Mouse (Mus musculus): Measurements from ENCODE around the gene Lhfpl3. TPM values are rescaled to one million over a fixed set of nuclear protein-coding genes. Genes with fewer than 3 reads are reported as not detected.

The Lhfpl3 gene
- polyA plus RNA-seq, 1 experiment from 2014 or later: 0.05 TPM

- no peaks in the 10 kb centered on the region for H3K36me3 ChIP-seq (ENCODE audit: control insufficient read depth, insufficient read depth)
- H3K9me3 ChIP-seq (ENCODE audit: control insufficient read depth): no peaks in the 10 kb centered on the region
- H3K4me2 ChIP-seq (replicated peaks; ENCODE audit: low read depth): no peak overlapping the region
- no peaks in the 10 kb centered on the region for H3K4me1 ChIP-seq (replicated peaks; ENCODE audit: control insufficient read depth, insufficient read depth, low read length)
- no peaks in the 10 kb centered on the region for H3K27me3 ChIP-seq (replicated peaks; ENCODE audit: control insufficient read depth, insufficient read depth, low read length)
- 63% methylated on average over 6 of the region's 6 CpGs for WGBS
- no peak overlapping the region for H3K9ac ChIP-seq (ENCODE audit: low read depth, low read length)
- H3K4me3 ChIP-seq (ENCODE audit: low read depth, low read length): no peak overlapping the region
- peak; percentile 25; the same call in 1 of the 2 replicates for TF ChIP-seq CTCF (IDR thresholded peaks at IDR 0.05; ENCODE audit: low read depth)
- no peak overlapping the region for H3K27ac ChIP-seq (ENCODE audit: low read depth, low read length)
- ATAC-seq: no peak
These were observed 217.4 kb downstream of the Lhfpl3 start for GRCm38 (mm10) chr5:22963300-22963699.

GRCm38 (mm10) chr5:22986771-22987170, 240.9 kb downstream of the Lhfpl3 start:
- Histone ChIP-seq H3K27me3 (replicated peaks; ENCODE audit: control insufficient read depth, insufficient read depth, low read length) (no peaks in the 10 kb centered on the region), H3K27ac (ENCODE audit: low read depth, low read length) (no peak overlapping the region), H3K36me3 (ENCODE audit: control insufficient read depth, insufficient read depth) (no peaks in the 10 kb centered on the region), H3K9ac (ENCODE audit: low read depth, low read length) (no peak overlapping the region), H3K4me1 (replicated peaks; ENCODE audit: control insufficient read depth, insufficient read depth, low read length) (no peaks in the 10 kb centered on the region), H3K4me2 (replicated peaks; ENCODE audit: low read depth) (no peak overlapping the region), H3K4me3 (ENCODE audit: low read depth, low read length) (no peak overlapping the region), H3K9me3 (ENCODE audit: control insufficient read depth) (no peaks in the 10 kb centered on the region)
- TF ChIP-seq CTCF (IDR thresholded peaks at IDR 0.05; ENCODE audit: low read depth): no peak
- no peak for ATAC-seq
- WGBS: 84% methylated on average over 2 of the region's 2 CpGs

- no peak overlapping the region for H3K9ac ChIP-seq (ENCODE audit: low read depth, low read length)
- H3K4me2 ChIP-seq (replicated peaks; ENCODE audit: low read depth): no peak overlapping the region
- H3K9me3 ChIP-seq (ENCODE audit: control insufficient read depth): no peaks in the 10 kb centered on the region
- H3K4me1 ChIP-seq (replicated peaks; ENCODE audit: control insufficient read depth, insufficient read depth, low read length): no peaks in the 10 kb centered on the region
- no peak overlapping the region for H3K27ac ChIP-seq (ENCODE audit: low read depth, low read length)
- H3K36me3 ChIP-seq (ENCODE audit: control insufficient read depth, insufficient read depth): no peaks in the 10 kb centered on the region
- 72% methylated on average over 3 of the region's 3 CpGs for WGBS
- TF ChIP-seq CTCF (IDR thresholded peaks at IDR 0.05; ENCODE audit: low read depth): no peak
- no peak for ATAC-seq
- no peak overlapping the region for H3K4me3 ChIP-seq (ENCODE audit: low read depth, low read length)
- no peaks in the 10 kb centered on the region for H3K27me3 ChIP-seq (replicated peaks; ENCODE audit: control insufficient read depth, insufficient read depth, low read length)
These were observed 254.0 kb downstream of the Lhfpl3 start for GRCm38 (mm10) chr5:22999811-23000210.

GRCm38 (mm10) chr5:23003123-23003797, 257.4 kb downstream of the Lhfpl3 start:
- ATAC-seq: no peak

GRCm38 (mm10) chr5:23006207-23006606, 260.3 kb downstream of the Lhfpl3 start:
- no peaks in the 10 kb centered on the region for H3K27me3 ChIP-seq (replicated peaks; ENCODE audit: control insufficient read depth, insufficient read depth, low read length)
- no peaks in the 10 kb centered on the region for H3K4me1 ChIP-seq (replicated peaks; ENCODE audit: control insufficient read depth, insufficient read depth, low read length)
- no peak for ATAC-seq
- H3K4me3 ChIP-seq (ENCODE audit: low read depth, low read length): no peak overlapping the region
- H3K36me3 ChIP-seq (ENCODE audit: control insufficient read depth, insufficient read depth): no peaks in the 10 kb centered on the region
- WGBS: 72% methylated on average over 1 of the region's 1 CpGs
- H3K4me2 ChIP-seq (replicated peaks; ENCODE audit: low read depth): no peak overlapping the region
- no peak overlapping the region for H3K27ac ChIP-seq (ENCODE audit: low read depth, low read length)
- no peak overlapping the region for H3K9ac ChIP-seq (ENCODE audit: low read depth, low read length)
- no peak for TF ChIP-seq CTCF (IDR thresholded peaks at IDR 0.05; ENCODE audit: low read depth)
- no peaks in the 10 kb centered on the region for H3K9me3 ChIP-seq (ENCODE audit: control insufficient read depth)

More at GRCm38 (mm10) chr5:23003123-23003797, 257.4 kb downstream of the Lhfpl3 start:
- no peak overlapping the region for H3K9ac ChIP-seq (ENCODE audit: low read depth, low read length)
- H3K4me1 ChIP-seq (replicated peaks; ENCODE audit: control insufficient read depth, insufficient read depth, low read length): no peaks in the 10 kb centered on the region
- no peaks in the 10 kb centered on the region for H3K27me3 ChIP-seq (replicated peaks; ENCODE audit: control insufficient read depth, insufficient read depth, low read length)
- no peaks in the 10 kb centered on the region for H3K9me3 ChIP-seq (ENCODE audit: control insufficient read depth)
- TF ChIP-seq CTCF (IDR thresholded peaks at IDR 0.05; ENCODE audit: low read depth): no peak
- H3K4me3 ChIP-seq (ENCODE audit: low read depth, low read length): no peak overlapping the region
- H3K4me2 ChIP-seq (replicated peaks; ENCODE audit: low read depth): no peak overlapping the region
- H3K27ac ChIP-seq (ENCODE audit: low read depth, low read length): no peak overlapping the region
- 83% methylated on average over 2 of the region's 2 CpGs for WGBS
- no peaks in the 10 kb centered on the region for H3K36me3 ChIP-seq (ENCODE audit: control insufficient read depth, insufficient read depth)

GRCm38 (mm10) chr5:23010460-23010859, 264.6 kb downstream of the Lhfpl3 start:
- ATAC-seq: no peak
- no peak for TF ChIP-seq CTCF (IDR thresholded peaks at IDR 0.05; ENCODE audit: low read depth)
- 70% methylated on average over 1 of the region's 1 CpGs for WGBS
- H3K36me3 ChIP-seq (ENCODE audit: control insufficient read depth, insufficient read depth): no peaks in the 10 kb centered on the region
- H3K27me3 ChIP-seq (replicated peaks; ENCODE audit: control insufficient read depth, insufficient read depth, low read length): no peaks in the 10 kb centered on the region
- no peaks in the 10 kb centered on the region for H3K9me3 ChIP-seq (ENCODE audit: control insufficient read depth)
- H3K4me2 ChIP-seq (replicated peaks; ENCODE audit: low read depth): no peak overlapping the region
- H3K27ac ChIP-seq (ENCODE audit: low read depth, low read length): no peak overlapping the region
- H3K4me1 ChIP-seq (replicated peaks; ENCODE audit: control insufficient read depth, insufficient read depth, low read length): no peaks in the 10 kb centered on the region
- no peak overlapping the region for H3K9ac ChIP-seq (ENCODE audit: low read depth, low read length)
- H3K4me3 ChIP-seq (ENCODE audit: low read depth, low read length): no peak overlapping the region
